Mouse (Mus musculus): ENCODE results near the gene Epo.

Epo gene

DNA sequence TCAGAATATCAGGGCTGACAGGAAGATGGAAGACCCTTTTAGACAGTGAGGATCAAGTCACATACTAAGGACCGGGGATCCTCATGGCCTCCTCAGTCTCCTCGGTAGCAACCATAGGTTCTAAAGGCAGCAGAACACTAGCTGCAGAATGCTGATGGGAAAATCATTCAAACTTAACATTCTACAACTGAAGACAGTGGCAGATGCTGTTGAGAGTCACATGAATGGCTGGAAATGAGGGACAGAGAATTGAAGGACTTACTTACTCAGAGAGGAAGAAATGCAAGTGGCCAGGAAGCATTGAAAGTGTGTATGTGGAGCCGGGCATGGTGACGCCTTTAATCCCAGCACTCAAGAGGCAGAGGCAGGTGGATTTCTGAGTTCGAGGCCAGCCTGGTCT lies 56.1 kb downstream of the Epo start, which contains the start of gene Zan:
Zan (minus strand) TSS at position 101 of the 400 bp plus-strand sequence.
- no peak for DNase-seq (ENCODE audit: low spot score in 2 of 2)

DNA sequence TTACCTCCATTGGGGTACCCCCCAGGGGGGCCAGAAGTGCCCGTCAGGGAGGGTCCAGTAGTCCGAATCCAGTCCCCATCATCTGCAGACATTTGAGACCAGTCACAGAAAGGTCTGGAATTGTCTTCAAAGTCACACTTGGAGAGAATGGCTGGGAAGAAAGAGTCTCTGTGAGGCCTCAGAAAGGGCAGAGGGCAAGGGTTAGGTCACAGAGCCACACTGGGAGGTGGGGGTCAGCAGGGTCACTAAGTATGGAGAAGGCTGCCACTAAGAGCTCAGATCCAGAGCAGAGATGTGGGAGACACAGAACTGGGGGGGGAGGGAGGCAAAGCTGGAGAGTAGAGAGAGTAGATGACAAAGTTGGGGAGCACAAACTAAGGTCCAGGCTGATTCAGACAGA lies 58.7 kb downstream of the Epo start:
- DNase-seq (ENCODE audit: low spot score in 2 of 2), result no peak

DNA sequence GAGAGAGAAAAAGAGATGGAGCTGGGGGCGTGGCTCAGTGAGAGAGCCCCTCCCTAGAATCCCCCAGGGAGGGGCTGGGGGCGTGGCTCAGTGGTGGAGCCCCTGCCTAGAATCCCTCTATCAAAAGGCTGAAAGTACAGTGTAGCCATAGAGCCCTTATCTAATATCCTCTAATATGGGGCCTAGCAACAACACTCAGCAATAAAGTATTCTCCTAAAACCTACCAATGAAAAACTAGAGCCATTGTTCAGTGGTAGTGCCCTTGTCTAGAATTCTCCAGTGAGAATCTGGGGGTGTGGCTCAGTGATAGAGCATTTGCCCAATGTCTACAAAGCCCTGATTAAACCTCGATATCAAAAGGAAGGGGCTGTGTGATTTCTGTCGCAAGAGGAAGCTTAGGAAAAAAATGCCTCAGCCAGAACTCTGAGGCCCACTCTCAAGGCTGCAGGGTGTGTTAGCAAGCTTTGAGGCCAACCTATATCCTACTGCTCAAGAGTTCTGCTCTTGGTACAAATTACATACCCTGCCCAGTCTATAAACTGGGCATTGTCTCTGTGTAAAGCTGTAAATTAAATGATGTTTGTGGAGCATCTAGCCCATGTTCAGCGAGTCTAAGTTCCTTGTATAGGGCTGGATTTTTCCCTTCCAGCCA lies 60.7 kb downstream of the Epo start:
- DNase-seq (ENCODE audit: low spot score in 2 of 2), result no peak

DNA sequence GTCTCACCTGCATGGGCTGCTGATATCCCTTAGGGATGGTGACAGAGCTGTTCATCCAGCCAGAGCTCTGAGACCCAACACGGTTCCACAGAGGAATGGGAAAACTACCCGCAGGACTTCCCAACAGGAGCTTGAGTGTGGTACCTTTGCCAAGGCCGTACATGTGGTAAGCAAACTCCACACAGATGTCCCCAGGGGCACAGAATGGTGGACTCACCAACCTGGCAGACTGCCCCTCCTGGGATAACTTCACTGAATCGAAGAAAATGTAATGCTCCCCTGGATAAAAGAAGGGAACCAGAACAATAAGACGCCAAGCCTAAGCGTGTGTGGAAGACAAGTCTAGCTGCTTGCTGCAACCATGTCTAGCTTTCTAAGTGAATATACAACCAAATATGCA lies 66.1 kb downstream of the Epo start:
- DNase-seq (ENCODE audit: low spot score in 2 of 2), result no peak

GRCm38 (mm10) chr5:137465049-137465448 lies 68.0 kb downstream of the Epo start:
- DNase-seq (ENCODE audit: low spot score in 2 of 2), result no peak

- no peak for DNase-seq (ENCODE audit: low spot score in 2 of 2)
Measured at GRCm38 (mm10) chr5:137455866-137456591, 77.0 kb downstream of the Epo start.

DNA sequence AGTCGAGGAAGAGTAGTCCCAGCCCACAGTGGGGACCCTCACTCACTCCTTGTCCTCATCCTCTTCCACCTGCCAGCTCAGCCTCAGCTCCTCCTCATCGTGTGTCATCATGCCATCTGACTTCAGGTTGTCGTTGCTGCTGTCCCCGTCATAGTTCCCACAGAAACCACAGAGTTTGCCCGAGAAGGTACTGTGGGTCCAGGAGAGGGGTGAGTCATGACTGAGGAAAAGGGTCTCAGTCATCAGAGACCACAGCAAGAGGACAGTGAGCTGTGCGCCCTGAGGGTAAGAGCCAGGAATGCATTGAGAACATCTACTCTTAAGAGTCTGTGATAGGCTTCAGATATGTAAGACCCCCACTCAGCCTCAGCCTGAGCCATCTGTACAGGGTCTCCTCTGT lies 77.8 kb downstream of the Epo start:
- no peak for DNase-seq (ENCODE audit: low spot score in 2 of 2)

DNA sequence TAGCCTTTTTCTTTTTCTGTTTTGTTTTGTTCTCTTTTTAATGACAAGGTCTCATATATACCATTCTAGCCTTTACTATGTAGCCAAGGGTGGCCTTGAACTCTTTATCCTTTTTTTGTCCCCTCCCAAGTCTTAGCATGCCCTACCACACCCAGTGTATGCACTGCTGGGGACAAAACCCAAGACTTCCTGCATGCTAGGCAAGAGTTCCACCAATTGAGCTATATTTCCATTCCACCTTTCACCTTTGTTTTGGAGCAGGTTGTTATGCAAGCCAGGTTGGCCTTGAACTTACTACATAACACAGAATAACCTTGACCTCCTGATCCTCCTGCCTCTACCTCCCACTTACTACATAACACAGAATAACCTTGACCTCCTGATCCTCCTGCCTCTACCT lies 87.5 kb downstream of the Epo start:
- no peak for DNase-seq (ENCODE audit: low spot score in 2 of 2)

DNA sequence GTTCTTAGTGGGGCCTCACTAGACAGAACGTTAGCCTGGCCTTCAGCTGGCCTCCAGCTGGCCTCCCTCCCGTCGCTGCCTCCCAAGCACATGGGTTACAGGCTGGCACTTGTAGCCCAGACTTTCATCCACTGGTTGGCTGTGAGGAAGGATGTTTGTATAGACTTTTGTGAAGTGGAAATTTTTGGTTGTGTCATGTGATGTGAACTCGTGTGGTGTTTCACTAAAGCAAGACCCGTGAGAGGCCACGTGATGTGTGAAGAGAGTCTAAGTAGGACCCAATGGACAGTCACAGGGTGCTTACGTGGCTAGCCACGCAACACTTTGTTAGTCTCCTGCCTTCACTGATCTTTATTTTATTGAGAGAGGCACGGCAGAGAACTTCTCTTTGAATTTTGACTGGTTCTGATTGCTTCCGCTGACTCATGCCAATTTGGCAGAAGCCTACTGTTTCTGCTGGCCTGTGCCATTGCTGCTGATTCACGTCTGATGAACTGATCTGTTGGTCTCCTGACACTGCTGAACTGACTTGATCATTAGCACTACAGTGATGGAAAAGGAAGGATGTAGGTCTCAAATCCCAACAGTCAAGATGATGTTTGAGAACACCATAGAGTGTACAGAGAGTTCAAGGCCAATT lies 92.7 kb downstream of the Epo start:
- no peak for DNase-seq (ENCODE audit: low spot score in 2 of 2)

- DNase-seq (ENCODE audit: low spot score in 2 of 2), result no peak
Measured at GRCm38 (mm10) chr5:137433889-137434288, 99.2 kb downstream of the Epo start.
